Mouse (Mus musculus) bone marrow macrophage, adult 2 months (primary cell): ENCODE results near the gene Astn1. TPM values are rescaled to one million over a fixed set of nuclear protein-coding genes. Genes with fewer than 3 reads are reported as not detected.

ENCODE experiments used
- H3K27ac ChIP-seq: 2 replicates; pipeline ENCODE4 v1.5.1; 2012; ENCODE audit warnings: low read depth, low read length; ENCODE audit not compliant: insufficient read depth
- H3K4me1 ChIP-seq: 2 replicates; pipeline ENCODE4 v1.6.1; 2012; ENCODE audit warnings: low read length; ENCODE audit not compliant: control insufficient read depth, insufficient read depth
- H3K4me3 ChIP-seq: 2 replicates; pipeline ENCODE4 v1.5.1; 2012; ENCODE audit warnings: mild to moderate bottlenecking, low read length, moderate library complexity; ENCODE audit not compliant: insufficient read depth
- CTCF ChIP-seq: IDR thresholded peaks from 2 replicates; pipeline ENCODE4 v1.5.1; 2012; ENCODE audit warnings: low read depth, mild to moderate bottlenecking, low read length, moderate library complexity
- POLR2A ChIP-seq: IDR thresholded peaks from 2 replicates; pipeline ENCODE4 v1.6.1; 2012; ENCODE audit warnings: mild to moderate bottlenecking, low read depth, low read length, borderline replicate concordance
- polyA plus RNA-seq: library from polyadenylated mRNA; stranded (reverse); fragments of >200 nt; gene quantifications from 2 replicates; pipeline ENCODE4 v1.2.4, GENCODE M21; 2012; ENCODE audit not compliant: missing spikeins, insufficient read depth, insufficient read length

Astn1 gene
- polyA plus RNA-seq, 1 experiment: not detected

GRCm38 (mm10) chr1:158411146-158411545 lies 49.1 kb downstream of the Astn1 start:
- H3K4me3 ChIP-seq: no peak overlapping the region

GRCm38 (mm10) chr1:158414198-158414597 lies 52.1 kb downstream of the Astn1 start:
- H3K4me1 ChIP-seq: no peaks in the 10 kb centered on the region
- H3K4me3 ChIP-seq: no peak overlapping the region
- H3K27ac ChIP-seq: no peak overlapping the region
- TF ChIP-seq POLR2A: no peak
- no peak for TF ChIP-seq CTCF

More at GRCm38 (mm10) chr1:158411146-158411545, 49.1 kb downstream of the Astn1 start:
- Histone ChIP-seq H3K4me1 (no peaks in the 10 kb centered on the region), H3K27ac (no peak overlapping the region)
- TF ChIP-seq CTCF: no peak
- no peak for TF ChIP-seq POLR2A

GRCm38 (mm10) chr1:158421451-158421850 lies 59.4 kb downstream of the Astn1 start:
- H3K27ac ChIP-seq: no peak overlapping the region
- TF ChIP-seq CTCF (no peak), POLR2A (no peak)
- no peaks in the 10 kb centered on the region for H3K4me1 ChIP-seq
- no peak overlapping the region for H3K4me3 ChIP-seq

- no peak overlapping the region for H3K27ac ChIP-seq
- no peak for TF ChIP-seq POLR2A
- no peak for TF ChIP-seq CTCF
- H3K4me3 ChIP-seq: no peak overlapping the region
- H3K4me1 ChIP-seq: no peaks in the 10 kb centered on the region
These were observed 60.7 kb downstream of the Astn1 start for GRCm38 (mm10) chr1:158422739-158423138.

- no peaks in the 10 kb centered on the region for H3K4me1 ChIP-seq
- no peak overlapping the region for H3K4me3 ChIP-seq
- TF ChIP-seq POLR2A (no peak), CTCF (no peak)
- H3K27ac ChIP-seq: no peak overlapping the region
These were observed 84.0 kb downstream of the Astn1 start for GRCm38 (mm10) chr1:158446071-158446470.

- no peak overlapping the region for H3K27ac ChIP-seq
- no peaks in the 10 kb centered on the region for H3K4me1 ChIP-seq
- H3K4me3 ChIP-seq: no peak overlapping the region
- TF ChIP-seq POLR2A (no peak), CTCF (no peak)
These were observed 85.9 kb downstream of the Astn1 start for GRCm38 (mm10) chr1:158447956-158448355.

- no peak overlapping the region for H3K4me3 ChIP-seq
These were observed 90.6 kb downstream of the Astn1 start for GRCm38 (mm10) chr1:158452675-158453074.

GRCm38 (mm10) chr1:158453587-158453986 lies 91.5 kb downstream of the Astn1 start:
- Histone ChIP-seq H3K27ac (no peak overlapping the region), H3K4me1 (no peaks in the 10 kb centered on the region), H3K4me3 (no peak overlapping the region)
- TF ChIP-seq POLR2A (no peak), CTCF (no peak)

More at GRCm38 (mm10) chr1:158452675-158453074, 90.6 kb downstream of the Astn1 start:
- Histone ChIP-seq H3K4me1 (no peaks in the 10 kb centered on the region), H3K27ac (no peak overlapping the region)
- no peak for TF ChIP-seq POLR2A

GRCm38 (mm10) chr1:158463975-158464374 lies 101.9 kb downstream of the Astn1 start:
- no peak overlapping the region for H3K4me3 ChIP-seq
- H3K27ac ChIP-seq: no peak overlapping the region
- TF ChIP-seq CTCF (no peak), POLR2A (no peak)
- H3K4me1 ChIP-seq: no peaks in the 10 kb centered on the region

GRCm38 (mm10) chr1:158465286-158465685 lies 103.2 kb downstream of the Astn1 start:
- TF ChIP-seq CTCF (no peak), POLR2A (no peak)
- no peak overlapping the region for H3K4me3 ChIP-seq
- H3K4me1 ChIP-seq: no peaks in the 10 kb centered on the region
- no peak overlapping the region for H3K27ac ChIP-seq

- Histone ChIP-seq H3K27ac (no peak overlapping the region), H3K4me1 (no peaks in the 10 kb centered on the region), H3K4me3 (no peak overlapping the region)
- TF ChIP-seq CTCF (no peak), POLR2A (no peak)
These were observed 115.8 kb downstream of the Astn1 start for GRCm38 (mm10) chr1:158477841-158478240.
